Mouse (Mus musculus) intestine, embryonic 14.5 days (tissue): ENCODE data around the gene Prss23. TPM values are rescaled to one million over a fixed set of nuclear protein-coding genes. Genes with fewer than 3 reads are reported as not detected.

Source experiments
- ATAC-seq: fragments of 200-750 bp; cut with Nextera tagmentation; replicated peaks from 2 replicates; pipeline ENCODE4 v1.8.0; 2017; ENCODE audit warnings: low read depth, moderate number of reproducible peaks, moderate TSS enrichment, moderate library complexity; ENCODE audit not compliant: low FRiP score, low TSS enrichment
- DNase-seq: peaks from one replicate; pipeline ENCODE4 v3.0.0-alpha.2; 2018; ENCODE audit warnings: low spot score
- H3K27ac ChIP-seq: fragments of 300-500 bp; sonication (generic); 2 replicates; pipeline ENCODE4 v1.5.1; 2014; ENCODE audit warnings: low read depth, mild to moderate bottlenecking, control low read depth
- H3K27me3 ChIP-seq: fragments of 300-500 bp; sonication (generic); replicated peaks from 2 replicates; pipeline ENCODE4 v1.6.1; 2014; ENCODE audit warnings: low read length, control low read depth; ENCODE audit not compliant: control insufficient read depth, insufficient read depth
- H3K36me3 ChIP-seq: fragments of 300-500 bp; sonication (generic); 2 replicates; pipeline ENCODE4 v1.6.1; 2014; ENCODE audit warnings: low read length, control low read depth; ENCODE audit not compliant: control insufficient read depth, insufficient read depth
- H3K4me1 ChIP-seq: fragments of 300-500 bp; sonication (generic); replicated peaks from 2 replicates; pipeline ENCODE4 v1.6.1; 2014; ENCODE audit warnings: low read length, control low read depth, mixed read lengths; ENCODE audit not compliant: control insufficient read depth, insufficient read depth
- H3K4me2 ChIP-seq: fragments of 300-500 bp; sonication (generic); 2 replicates; pipeline ENCODE4 v1.6.1; 2014; ENCODE audit warnings: low read length
- H3K4me3 ChIP-seq: fragments of 300-500 bp; sonication (generic); 2 replicates; pipeline ENCODE4 v1.5.1; 2014; ENCODE audit warnings: low read depth, low read length, control low read depth, mixed read lengths
- H3K9ac ChIP-seq: fragments of 300-500 bp; sonication (generic); 2 replicates; pipeline ENCODE4 v1.6.1; 2014; ENCODE audit warnings: mild to moderate bottlenecking, low read length
- H3K9me3 ChIP-seq: fragments of 300-500 bp; sonication (generic); 2 replicates; pipeline ENCODE4 v1.6.1; 2016; ENCODE audit warnings: low read length, control low read depth; ENCODE audit not compliant: control insufficient read depth
- WGBS: fragments of 180-500 bp; shearing (Covaris S2); extraction: QIAGEN DNeasy Blood & Tissue Kit; methylation state at CpG from one replicate; pipeline ENCODE4 v1.1.7; 2014; 5-methylcytosine and 5-hydroxymethylcytosine counted together
- polyA plus RNA-seq: library from polyadenylated mRNA; unstranded; fragments of >200 nt; fragmentation: Nextera tagmentation; extraction: Ambion mirVana; gene quantifications from 2 replicates; pipeline ENCODE4 v1.2.1, GENCODE M21; 2014

The Prss23 gene
- polyA plus RNA-seq, 1 experiment from 2014 or later = 97.3 TPM

- Histone ChIP-seq H3K27me3 (no peaks in the 10 kb centered on the region), H3K9me3 (no peaks in the 10 kb centered on the region), H3K4me2 (no peak overlapping the region), H3K4me1 (no peaks in the 10 kb centered on the region), H3K36me3 (no peaks in the 10 kb centered on the region), H3K27ac (no peak overlapping the region), H3K9ac (no peak overlapping the region), H3K4me3 (no peak overlapping the region)
- DNase-seq (no peak), ATAC-seq (no peak)
- 87% methylated on average over 5 of the region's 5 CpGs for WGBS
Measured at GRCm38 (mm10) chr7:89557056-89557455, 30.1 kb upstream of the Prss23 start.

GRCm38 (mm10) chr7:89556652-89557051 is 29.7 kb upstream of the Prss23 start:
- DNase-seq (no peak), ATAC-seq (no peak)
- Histone ChIP-seq H3K9me3 (no peaks in the 10 kb centered on the region), H3K4me2 (no peak overlapping the region), H3K4me3 (no peak overlapping the region), H3K36me3 (no peaks in the 10 kb centered on the region), H3K9ac (no peak overlapping the region), H3K4me1 (no peaks in the 10 kb centered on the region), H3K27ac (no peak overlapping the region), H3K27me3 (no peaks in the 10 kb centered on the region)
- WGBS = 81% methylated on average over 4 of the region's 4 CpGs

GRCm38 (mm10) chr7:89555170-89555569 is 28.2 kb upstream of the Prss23 start:
- H3K9ac ChIP-seq = no peak overlapping the region
- no peak overlapping the region for H3K4me3 ChIP-seq
- no peaks in the 10 kb centered on the region for H3K9me3 ChIP-seq
- no peaks in the 10 kb centered on the region for H3K4me1 ChIP-seq
- H3K27me3 ChIP-seq = no peaks in the 10 kb centered on the region
- H3K36me3 ChIP-seq = no peaks in the 10 kb centered on the region
- ATAC-seq (no peak), DNase-seq (no peak)
- H3K4me2 ChIP-seq = no peak overlapping the region
- H3K27ac ChIP-seq = no peak overlapping the region
- 69% methylated on average over 4 of the region's 4 CpGs for WGBS

GRCm38 (mm10) chr7:89554068-89554467 is 27.1 kb upstream of the Prss23 start:
- H3K36me3 ChIP-seq = no peaks in the 10 kb centered on the region
- WGBS = 11% methylated on average over 1 of the region's 1 CpGs
- no peak overlapping the region for H3K27ac ChIP-seq
- no peak overlapping the region for H3K4me3 ChIP-seq
- H3K9ac ChIP-seq = no peak overlapping the region
- H3K27me3 ChIP-seq = no peaks in the 10 kb centered on the region
- H3K4me1 ChIP-seq = no peaks in the 10 kb centered on the region
- no peaks in the 10 kb centered on the region for H3K9me3 ChIP-seq
- DNase-seq = no peak
- no peak; the same call in 1 of the 2 replicates for ATAC-seq
- no peak overlapping the region for H3K4me2 ChIP-seq

- ATAC-seq = no peak
- DNase-seq = no peak
- H3K4me1 ChIP-seq = no peaks in the 10 kb centered on the region
- no peak overlapping the region for H3K27ac ChIP-seq
- H3K9me3 ChIP-seq = no peaks in the 10 kb centered on the region
- H3K36me3 ChIP-seq = no peaks in the 10 kb centered on the region
- H3K4me3 ChIP-seq = no peak overlapping the region
- H3K4me2 ChIP-seq = no peak overlapping the region
- 87% methylated on average over 2 of the region's 2 CpGs for WGBS
- no peak overlapping the region for H3K9ac ChIP-seq
- no peaks in the 10 kb centered on the region for H3K27me3 ChIP-seq
Measured at GRCm38 (mm10) chr7:89540976-89541375, 14.0 kb upstream of the Prss23 start.

- no peak overlapping the region for H3K9ac ChIP-seq
- H3K27ac ChIP-seq = no peak overlapping the region
- ATAC-seq = no peak
- no peak overlapping the region for H3K4me2 ChIP-seq
- H3K9me3 ChIP-seq = no peaks in the 10 kb centered on the region
- no peak overlapping the region for H3K4me3 ChIP-seq
- H3K4me1 ChIP-seq = no peaks in the 10 kb centered on the region
- no peaks in the 10 kb centered on the region for H3K36me3 ChIP-seq
- H3K27me3 ChIP-seq = no peaks in the 10 kb centered on the region
- 50% methylated on average over 6 of the region's 6 CpGs for WGBS
- DNase-seq = no peak
Measured at GRCm38 (mm10) chr7:89539391-89539790, 12.4 kb upstream of the Prss23 start.

GRCm38 (mm10) chr7:89527430-89527856 is 456 bp upstream of the Prss23 start:
- H3K4me3 ChIP-seq = no peak overlapping the region
- no peak overlapping the region for H3K9ac ChIP-seq
- no peaks in the 10 kb centered on the region for H3K36me3 ChIP-seq
- ATAC-seq = no peak
- no peak overlapping the region for H3K4me2 ChIP-seq
- 84% methylated on average over 4 of the region's 4 CpGs for WGBS
- H3K9me3 ChIP-seq = no peaks in the 10 kb centered on the region
- no peak overlapping the region for H3K27ac ChIP-seq
- no peak for DNase-seq
- H3K4me1 ChIP-seq = no peaks in the 10 kb centered on the region
- H3K27me3 ChIP-seq = no peaks in the 10 kb centered on the region

- ATAC-seq = no peak
- Histone ChIP-seq H3K4me2 (no peak overlapping the region), H3K9ac (no peak overlapping the region), H3K27ac (no peak overlapping the region), H3K4me1 (no peaks in the 10 kb centered on the region), H3K4me3 (no peak overlapping the region), H3K27me3 (no peaks in the 10 kb centered on the region), H3K36me3 (no peaks in the 10 kb centered on the region), H3K9me3 (no peaks in the 10 kb centered on the region)
- DNase-seq = no peak
- WGBS = 87% methylated on average over 4 of the region's 4 CpGs
Measured at GRCm38 (mm10) chr7:89523816-89524215, 3.2 kb downstream of the Prss23 start.

- Histone ChIP-seq H3K27ac (0 out of 2 replicates have a peak overlapping the region, but pooled peaks have one; percentile 38), H3K9me3 (no peaks in the 10 kb centered on the region), H3K4me1 (no peaks in the 10 kb centered on the region), H3K9ac (no peak overlapping the region), H3K27me3 (no peaks in the 10 kb centered on the region), H3K4me3 (no peak overlapping the region), H3K36me3 (no peaks in the 10 kb centered on the region), H3K4me2 (peak overlapping the region; percentile 23; the same call in 1 of the 2 replicates)
- WGBS = 36% methylated on average over 10 of the region's 10 CpGs
- ATAC-seq (no peak), DNase-seq (no peak)
Measured at GRCm38 (mm10) chr7:89522170-89522569, 4.8 kb downstream of the Prss23 start.
